Mouse (Mus musculus) stomach, postnatal 0 days (tissue): ENCODE results near the gene Fpgs. TPM values are rescaled to one million over a fixed set of nuclear protein-coding genes. Genes with fewer than 3 reads are reported as not detected.
A peak's percentile ranks its signal among the peaks of the same experiment; 100 is the strongest.

Source experiments
- ATAC-seq: fragments of 200-750 bp; cut with Nextera tagmentation; 2 replicates; pipeline ENCODE4 v1.8.0; 2017; ENCODE audit not compliant: low FRiP score, low TSS enrichment
- DNase-seq: peaks from one replicate; pipeline ENCODE4 v3.0.0-alpha.2; 2016; ENCODE audit warnings: low spot score
- H3K27ac ChIP-seq: fragments of 300-500 bp; sonication (generic); replicated peaks from 2 replicates; pipeline ENCODE4 v1.5.1; 2014; ENCODE audit warnings: mild to moderate bottlenecking, control low read depth
- H3K27me3 ChIP-seq: fragments of 300-500 bp; sonication (generic); 2 replicates; pipeline ENCODE4 v1.6.1; 2014; ENCODE audit warnings: low read length; ENCODE audit not compliant: control insufficient read depth, insufficient read depth
- H3K36me3 ChIP-seq: fragments of 300-500 bp; sonication (generic); 2 replicates; pipeline ENCODE4 v1.6.1; 2014; ENCODE audit warnings: low read length, mixed read lengths; ENCODE audit not compliant: control insufficient read depth, insufficient read depth
- H3K4me1 ChIP-seq: fragments of 300-500 bp; sonication (generic); replicated peaks from 2 replicates; pipeline ENCODE4 v1.6.1; 2014; ENCODE audit warnings: antibody characterized with exemption; ENCODE audit not compliant: control insufficient read depth, insufficient read depth
- H3K4me2 ChIP-seq: fragments of 300-500 bp; sonication (generic); replicated peaks from 2 replicates; pipeline ENCODE4 v1.6.1; 2014; ENCODE audit warnings: low read depth, mild to moderate bottlenecking, control low read depth, moderate library complexity
- H3K4me3 ChIP-seq: fragments of 300-500 bp; sonication (generic); 2 replicates; pipeline ENCODE4 v1.5.1; 2014; ENCODE audit warnings: low read depth, low read length, control low read depth
- H3K9ac ChIP-seq: fragments of 300-500 bp; sonication (generic); 2 replicates; pipeline ENCODE4 v1.6.1; 2014; ENCODE audit warnings: mild to moderate bottlenecking, low read length, control low read depth, mixed read lengths
- H3K9me3 ChIP-seq: fragments of 300-500 bp; sonication (generic); 2 replicates; pipeline ENCODE4 v1.6.1; 2016; ENCODE audit warnings: low read length; ENCODE audit not compliant: control insufficient read depth
- CTCF ChIP-seq: IDR thresholded peaks from 2 replicates; pipeline ENCODE4 v1.5.1; 2016; ENCODE audit warnings: antibody characterized with exemption, low read depth, mild to moderate bottlenecking, moderate library complexity
- EP300 ChIP-seq: optimal IDR thresholded peaks from 2 replicates; pipeline ENCODE3; 2016; ENCODE audit warnings: antibody characterized with exemption
- WGBS: fragments of 180-500 bp; shearing (Covaris S2); extraction: QIAGEN DNeasy Blood & Tissue Kit; methylation state at CpG from one replicate; pipeline ENCODE4 v1.1.7; 2014; 5-methylcytosine and 5-hydroxymethylcytosine counted together
- polyA plus RNA-seq: library from polyadenylated mRNA; unstranded; fragments of >200 nt; fragmentation: Nextera tagmentation; extraction: Ambion mirVana; gene quantifications from 2 replicates; pipeline ENCODE4 v1.2.1, GENCODE M21; 2015

The Fpgs gene
- polyA plus RNA-seq, 1 experiment from 2014 or later = 15.1 TPM

DNA sequence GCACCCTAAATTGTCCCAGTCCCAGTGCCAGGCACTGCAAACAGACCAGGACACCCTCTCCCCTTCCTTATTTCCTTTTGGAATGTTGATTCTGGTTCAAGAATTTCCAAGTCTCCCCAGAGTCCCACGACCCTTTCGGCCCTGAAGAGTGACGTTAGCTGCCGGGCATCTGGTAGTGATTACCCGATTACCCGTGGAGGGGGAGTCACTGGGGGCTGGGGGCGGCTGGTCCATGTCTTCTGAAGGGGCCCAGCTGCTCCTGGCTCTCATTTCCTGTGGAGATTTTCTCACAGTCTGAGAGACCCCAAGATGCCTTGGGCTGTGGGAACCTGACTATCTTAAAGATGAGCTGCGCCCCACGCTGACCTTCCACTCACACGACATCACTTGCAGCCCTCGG is 26.9 kb upstream of the Fpgs start:
- Histone ChIP-seq H3K4me1 (no peaks in the 10 kb centered on the region), H3K36me3 (no peaks in the 10 kb centered on the region), H3K9ac (peak overlapping the region; percentile 27; the same call in 1 of the 2 replicates), H3K9me3 (no peaks in the 10 kb centered on the region), H3K27me3 (no peaks in the 10 kb centered on the region), H3K4me2 (0 out of 2 replicates have a peak overlapping the region, but pooled peaks have one; percentile 11), H3K4me3 (no peak overlapping the region), H3K27ac (peak overlapping the region; percentile 45; the same call in 1 of the 2 replicates)
- DNase-seq (no peak), ATAC-seq (no peak)
- TF ChIP-seq EP300 = no peak
- TF ChIP-seq CTCF = no peak
- 21% methylated on average over 11 of the region's 11 CpGs for WGBS

DNA sequence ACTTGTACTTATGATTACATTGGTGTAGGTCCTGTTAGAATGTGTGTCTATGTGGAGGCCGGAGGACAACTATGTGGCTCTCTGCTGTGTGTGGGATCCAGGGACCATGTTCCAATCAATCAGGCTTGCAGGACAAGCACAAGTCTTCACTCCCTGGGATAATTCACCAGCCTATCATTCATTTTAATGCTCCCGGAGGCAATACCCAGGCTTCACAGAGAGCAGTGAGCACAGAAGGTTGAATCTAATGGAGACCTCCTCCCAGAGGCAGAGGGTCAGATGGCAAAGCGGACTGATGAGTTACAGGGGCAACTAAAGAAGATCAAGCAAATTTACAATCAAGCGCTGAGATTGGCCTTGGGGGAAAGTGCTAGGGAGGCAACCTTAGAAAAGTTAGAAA is 25.6 kb upstream of the Fpgs start:
- Histone ChIP-seq H3K9ac (no peak overlapping the region), H3K36me3 (no peaks in the 10 kb centered on the region), H3K9me3 (no peaks in the 10 kb centered on the region), H3K4me3 (no peak overlapping the region), H3K27ac (no peak overlapping the region), H3K4me1 (no peaks in the 10 kb centered on the region), H3K4me2 (no peak overlapping the region), H3K27me3 (no peaks in the 10 kb centered on the region)
- WGBS = 74% methylated on average over 4 of the region's 4 CpGs
- ATAC-seq (no peak), DNase-seq (no peak)
- no peak for TF ChIP-seq CTCF
- no peak for TF ChIP-seq EP300

DNA sequence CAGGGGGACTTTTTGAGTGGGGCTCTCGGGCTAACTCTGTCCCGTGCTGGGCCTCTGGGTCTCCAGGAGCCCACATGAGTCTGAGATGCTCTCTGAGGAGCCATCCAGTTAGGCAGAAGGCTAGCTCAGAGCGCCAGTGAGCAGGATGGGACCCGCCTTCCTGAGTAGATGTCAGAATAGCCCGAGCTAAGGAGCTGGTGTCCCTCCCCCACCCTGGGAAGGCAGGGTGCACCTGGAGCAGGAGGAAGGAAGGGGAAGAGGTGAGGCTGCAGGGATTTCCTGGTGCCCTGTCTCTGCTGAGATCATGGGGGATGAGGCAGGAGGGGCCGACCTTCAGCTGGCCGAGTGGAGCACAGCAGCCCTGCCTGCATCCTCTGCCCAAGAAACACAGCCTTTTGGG is 24.5 kb upstream of the Fpgs start:
- H3K4me3 ChIP-seq = peak overlapping the region; percentile 34; the same call in 1 of the 2 replicates
- no peaks in the 10 kb centered on the region for H3K9me3 ChIP-seq
- WGBS = 54% methylated on average over 7 of the region's 7 CpGs
- no peaks in the 10 kb centered on the region for H3K36me3 ChIP-seq
- 0 out of 2 replicates have a peak overlapping the region, but pooled peaks have one; percentile 4 for H3K27ac ChIP-seq
- no peak for DNase-seq
- ATAC-seq = no peak
- peak overlapping the region; percentile 23; the same call in 1 of the 2 replicates for H3K9ac ChIP-seq
- H3K4me1 ChIP-seq = no peaks in the 10 kb centered on the region
- peak overlapping the region; percentile 25 for H3K4me2 ChIP-seq
- H3K27me3 ChIP-seq = no peaks in the 10 kb centered on the region
- no peak for TF ChIP-seq EP300
- no peak for TF ChIP-seq CTCF

DNA sequence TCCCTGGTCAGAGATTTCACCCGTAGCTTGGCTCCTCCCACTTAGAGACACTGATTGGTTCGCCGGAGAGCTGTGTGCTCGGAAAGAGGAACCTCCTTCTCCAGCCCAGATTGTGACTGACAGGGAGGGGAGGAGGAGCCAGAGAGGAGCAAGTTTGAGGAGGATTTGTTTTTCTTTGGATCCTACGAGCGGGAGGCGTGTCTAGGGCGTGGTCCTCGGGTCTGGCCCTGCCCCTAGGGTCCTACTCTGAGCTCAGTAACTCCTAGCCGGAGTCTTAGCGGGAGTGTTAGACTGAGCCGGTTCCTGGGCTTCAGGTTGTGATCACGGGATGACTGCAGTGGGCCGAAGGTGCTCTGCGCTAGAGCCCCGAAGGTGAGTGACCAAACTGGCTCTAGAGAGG is 23.5 kb upstream of the Fpgs start:
- H3K4me3 ChIP-seq = peak overlapping the region; percentile 34
- ATAC-seq (peak; percentile 94), DNase-seq (peak; percentile 90)
- H3K4me2 ChIP-seq = peak overlapping the region; percentile 53
- no peaks in the 10 kb centered on the region for H3K9me3 ChIP-seq
- peak overlapping the region; percentile 47 for H3K9ac ChIP-seq
- TF ChIP-seq CTCF (no peak), EP300 (no peak)
- no peaks in the 10 kb centered on the region for H3K36me3 ChIP-seq
- peak overlapping the region; percentile 70 for H3K27ac ChIP-seq
- WGBS = under 1% methylated on average over 16 of the region's 16 CpGs
- H3K4me1 ChIP-seq = no peaks in the 10 kb centered on the region
- H3K27me3 ChIP-seq = no peaks in the 10 kb centered on the region

DNA sequence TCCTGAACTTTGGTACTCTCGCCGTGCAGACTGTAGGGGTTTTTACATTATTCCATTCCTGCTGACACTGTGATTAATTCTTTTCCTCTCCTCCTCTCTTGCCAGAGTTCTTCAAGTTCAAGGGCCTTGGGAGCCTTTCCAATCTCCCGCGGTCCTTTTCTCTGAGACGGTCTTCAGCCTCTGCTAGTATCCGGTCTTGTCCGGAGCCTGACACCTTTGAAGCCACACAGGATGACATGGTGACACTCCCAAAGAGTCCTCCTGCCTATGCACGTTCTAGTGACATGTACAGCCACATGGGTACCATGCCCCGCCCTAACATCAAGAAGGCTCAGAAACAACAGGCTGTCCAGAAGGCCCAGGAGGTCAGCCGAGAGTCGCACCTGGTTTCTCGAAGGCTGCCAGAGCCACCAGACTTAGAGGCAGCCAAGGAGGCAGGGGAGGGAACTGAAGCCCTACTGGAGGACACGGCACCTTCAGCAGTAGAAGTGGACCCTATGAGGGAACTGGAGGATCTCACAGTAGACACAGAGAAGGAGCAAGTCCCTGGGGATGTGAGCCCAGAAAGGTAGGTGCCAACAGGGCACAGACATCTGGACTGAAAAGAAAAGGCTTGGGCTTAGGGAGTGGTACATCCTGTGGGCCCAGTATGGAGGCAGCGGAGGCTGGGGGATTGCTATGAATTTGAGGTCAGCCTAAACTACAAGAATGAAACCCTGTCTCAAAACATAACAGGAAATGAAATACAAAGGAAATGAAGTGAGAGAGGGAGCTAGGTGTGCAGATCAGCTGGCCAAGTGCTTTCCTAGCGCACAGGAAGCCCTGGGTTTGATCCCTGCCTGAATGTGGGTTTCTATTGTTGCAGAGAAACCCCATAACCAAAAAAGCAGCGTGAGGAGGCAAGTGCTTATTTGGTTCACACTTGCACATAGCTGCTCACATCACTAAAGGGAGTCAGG is 21.2 kb upstream of the Fpgs start:
- WGBS = 67% methylated on average over 16 of the region's 16 CpGs
- Histone ChIP-seq H3K9ac (no peak overlapping the region), H3K27ac (no peak overlapping the region), H3K9me3 (no peaks in the 10 kb centered on the region), H3K4me2 (no peak overlapping the region), H3K4me1 (peaks cover 5% of the 10 kb centered on the region; the same call in 1 of the 2 replicates), H3K36me3 (no peaks in the 10 kb centered on the region), H3K27me3 (no peaks in the 10 kb centered on the region), H3K4me3 (no peak overlapping the region)
- no peak for DNase-seq
- ATAC-seq = no peak
- TF ChIP-seq EP300 (no peak), CTCF (no peak)

DNA sequence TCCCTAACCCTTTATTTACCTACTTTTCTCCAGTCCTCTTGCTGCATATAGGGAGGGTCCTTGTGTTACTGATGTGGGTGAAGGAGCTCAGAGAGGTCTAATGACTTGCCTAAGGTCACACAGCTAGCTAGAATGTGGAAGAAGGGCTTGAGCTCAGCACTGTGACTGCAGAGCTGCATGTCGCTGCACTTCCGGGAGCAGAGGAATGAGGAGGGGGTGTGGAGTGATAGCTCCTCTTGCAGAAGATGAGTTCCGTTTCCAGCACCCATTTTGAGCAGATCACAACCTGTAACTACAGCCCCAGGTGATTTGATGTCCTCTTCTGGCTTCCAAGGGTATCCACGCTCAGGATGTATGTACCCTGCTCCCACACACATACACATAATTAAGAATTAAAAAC is 20.2 kb upstream of the Fpgs start:
- DNase-seq = no peak
- no peak for TF ChIP-seq EP300
- TF ChIP-seq CTCF = no peak
- no peak overlapping the region for H3K27ac ChIP-seq
- H3K27me3 ChIP-seq = no peaks in the 10 kb centered on the region
- no peak overlapping the region for H3K4me3 ChIP-seq
- H3K9ac ChIP-seq = no peak overlapping the region
- peaks cover 5% of the 10 kb centered on the region; the same call in 1 of the 2 replicates for H3K4me1 ChIP-seq
- 79% methylated on average over 4 of the region's 4 CpGs for WGBS
- no peaks in the 10 kb centered on the region for H3K36me3 ChIP-seq
- no peak for ATAC-seq
- H3K4me2 ChIP-seq = no peak overlapping the region
- no peaks in the 10 kb centered on the region for H3K9me3 ChIP-seq
